Mouse (Mus musculus): ENCODE measurements at regions not wholly inside any gene's neighbourhood (a gene's known extent, or its start where the extent isn't known, plus 50 kb on each side); places are given as distances from the start of the nearest gene placed in this dataset.

DNA sequence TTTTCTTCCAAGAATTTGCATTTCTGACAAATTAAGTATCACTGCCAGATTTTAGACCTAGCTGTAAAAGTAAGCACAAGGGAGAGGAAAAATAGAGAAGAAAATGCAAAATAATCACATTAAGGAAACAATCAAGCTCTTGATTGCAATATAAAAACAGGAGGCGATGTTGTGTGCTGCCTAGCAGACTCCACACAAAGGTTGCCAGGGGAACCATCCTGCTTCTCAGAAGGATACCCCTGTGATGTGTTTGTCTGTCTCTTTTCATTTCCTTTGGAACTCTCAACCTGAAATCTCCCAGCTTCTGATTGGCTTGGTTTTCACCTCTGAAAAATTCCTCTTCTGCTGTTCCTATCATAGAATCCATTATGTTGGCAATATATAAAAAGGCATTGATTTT lies 514.3 kb upstream of the Atp2b1 start:
- ATAC-seq: no peak

GRCm38 (mm10) chr10:98417807-98418743 lies 496.1 kb upstream of the Atp2b1 start:
- Histone ChIP-seq H3K4me2 (ENCODE audit: low read depth, low read length) (no peak overlapping the region), H3K4me1 (ENCODE audit: insufficient read depth) (no peaks in the 10 kb centered on the region), H3K9me3 (ENCODE audit: low read length) (no peaks in the 10 kb centered on the region), H3K27ac (ENCODE audit: low read depth) (no peak overlapping the region), H3K36me3 (replicated peaks; ENCODE audit: insufficient read depth, low read length) (no peaks in the 10 kb centered on the region), H3K9ac (replicated peaks) (no peak overlapping the region), H3K27me3 (ENCODE audit: insufficient read depth, low read length) (no peaks in the 10 kb centered on the region), H3K4me3 (ENCODE audit: low read depth, low read length) (no peak overlapping the region)
- TF ChIP-seq CTCF (IDR thresholded peaks at IDR 0.05; ENCODE audit: low read depth) (no peak), EP300 (IDR thresholded peaks at IDR 0.05; ENCODE audit: low read depth) (no peak)
- no peak for ATAC-seq
- WGBS (ENCODE audit: insufficient replicate concordance): 69% methylated on average over 16 of the region's 17 CpGs
- no peak for DNase-seq

More for the DNA sequence above, 514.3 kb upstream of the Atp2b1 start:
- Histone ChIP-seq H3K27me3 (ENCODE audit: insufficient read depth, low read length) (no peaks in the 10 kb centered on the region), H3K4me3 (ENCODE audit: low read depth, low read length) (no peak overlapping the region), H3K36me3 (replicated peaks; ENCODE audit: insufficient read depth, low read length) (no peaks in the 10 kb centered on the region), H3K4me2 (ENCODE audit: low read depth, low read length) (no peak overlapping the region), H3K4me1 (ENCODE audit: insufficient read depth) (no peaks in the 10 kb centered on the region), H3K9ac (replicated peaks) (no peak overlapping the region), H3K27ac (ENCODE audit: low read depth) (no peak overlapping the region), H3K9me3 (ENCODE audit: low read length) (no peaks in the 10 kb centered on the region)
- 73% methylated on average over 1 of the region's 1 CpGs for WGBS (ENCODE audit: insufficient replicate concordance)
- DNase-seq: no peak
- TF ChIP-seq CTCF (IDR thresholded peaks at IDR 0.05; ENCODE audit: low read depth) (no peak), EP300 (IDR thresholded peaks at IDR 0.05; ENCODE audit: low read depth) (no peak)

DNA sequence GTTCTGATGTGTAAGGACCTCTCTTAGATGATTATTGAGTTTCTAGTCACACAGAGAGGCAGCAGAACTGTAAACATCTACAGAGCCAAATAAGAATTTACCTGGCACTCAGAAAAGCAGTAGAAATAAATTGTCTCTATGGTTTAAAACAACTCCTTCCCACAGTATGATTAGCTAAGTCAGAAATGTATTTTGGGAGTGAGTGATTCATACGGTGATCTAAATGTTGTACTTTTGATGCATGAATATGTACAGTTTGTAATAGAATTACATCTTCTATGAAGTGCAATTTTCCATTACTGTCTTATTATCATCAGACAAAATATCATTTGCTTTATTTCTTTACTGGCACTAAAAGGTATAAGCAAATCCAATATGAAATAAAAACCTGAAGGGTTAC lies 489.8 kb upstream of the Atp2b1 start:
- TF ChIP-seq EP300 (IDR thresholded peaks at IDR 0.05; ENCODE audit: low read depth) (no peak), CTCF (IDR thresholded peaks at IDR 0.05; ENCODE audit: low read depth) (no peak)

GRCm38 (mm10) chr10:98434974-98435373 lies 479.2 kb upstream of the Atp2b1 start:
- DNase-seq: no peak
- Histone ChIP-seq H3K9ac (replicated peaks) (no peak overlapping the region), H3K27me3 (ENCODE audit: insufficient read depth, low read length) (no peaks in the 10 kb centered on the region), H3K9me3 (ENCODE audit: low read length) (no peaks in the 10 kb centered on the region), H3K4me3 (ENCODE audit: low read depth, low read length) (no peak overlapping the region), H3K4me1 (ENCODE audit: insufficient read depth) (no peaks in the 10 kb centered on the region), H3K4me2 (ENCODE audit: low read depth, low read length) (no peak overlapping the region), H3K27ac (ENCODE audit: low read depth) (no peak overlapping the region), H3K36me3 (replicated peaks; ENCODE audit: insufficient read depth, low read length) (no peaks in the 10 kb centered on the region)
- TF ChIP-seq CTCF (IDR thresholded peaks at IDR 0.05; ENCODE audit: low read depth) (no peak), EP300 (IDR thresholded peaks at IDR 0.05; ENCODE audit: low read depth) (no peak)
- WGBS (ENCODE audit: insufficient replicate concordance): 83% methylated on average over 3 of the region's 3 CpGs
- no peak for ATAC-seq

More for the DNA sequence above, 489.8 kb upstream of the Atp2b1 start:
- Histone ChIP-seq H3K4me2 (ENCODE audit: low read depth, low read length) (no peak overlapping the region), H3K9me3 (ENCODE audit: low read length) (no peaks in the 10 kb centered on the region), H3K9ac (replicated peaks) (no peak overlapping the region), H3K36me3 (replicated peaks; ENCODE audit: insufficient read depth, low read length) (no peaks in the 10 kb centered on the region), H3K4me3 (ENCODE audit: low read depth, low read length) (no peak overlapping the region), H3K27ac (ENCODE audit: low read depth) (no peak overlapping the region), H3K4me1 (ENCODE audit: insufficient read depth) (no peaks in the 10 kb centered on the region), H3K27me3 (ENCODE audit: insufficient read depth, low read length) (no peaks in the 10 kb centered on the region)
- 79% methylated on average over 1 of the region's 1 CpGs for WGBS (ENCODE audit: insufficient replicate concordance)
- ATAC-seq (no peak), DNase-seq (no peak)

DNA sequence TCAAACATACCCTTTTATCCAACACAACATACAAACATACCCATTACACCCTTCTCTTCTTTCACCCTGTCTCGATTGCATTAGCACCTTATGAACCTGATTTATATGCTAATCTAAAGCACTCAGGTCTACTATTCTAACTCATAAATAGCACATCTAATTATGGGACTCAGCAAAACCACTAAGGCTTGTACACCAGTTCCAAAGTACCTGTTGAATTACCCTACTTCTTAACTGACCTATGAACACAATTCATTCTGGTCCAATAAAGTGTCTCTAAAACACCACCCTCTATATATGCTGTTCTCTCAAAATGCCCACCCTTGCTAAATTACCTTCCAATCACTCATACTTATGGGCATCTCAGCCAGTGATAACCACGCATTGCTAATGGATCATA lies 452.7 kb upstream of the Atp2b1 start:
- TF ChIP-seq EP300 (IDR thresholded peaks at IDR 0.05; ENCODE audit: low read depth) (no peak), CTCF (IDR thresholded peaks at IDR 0.05; ENCODE audit: low read depth) (no peak)
- Histone ChIP-seq H3K4me2 (ENCODE audit: low read depth, low read length) (no peak overlapping the region), H3K4me3 (ENCODE audit: low read depth, low read length) (no peak overlapping the region), H3K4me1 (ENCODE audit: insufficient read depth) (no peaks in the 10 kb centered on the region), H3K9me3 (ENCODE audit: low read length) (no peaks in the 10 kb centered on the region), H3K9ac (replicated peaks) (no peak overlapping the region), H3K36me3 (replicated peaks; ENCODE audit: insufficient read depth, low read length) (no peaks in the 10 kb centered on the region), H3K27me3 (ENCODE audit: insufficient read depth, low read length) (no peaks in the 10 kb centered on the region), H3K27ac (ENCODE audit: low read depth) (no peak overlapping the region)
- DNase-seq (no peak), ATAC-seq (no peak)
- WGBS (ENCODE audit: insufficient replicate concordance): 72% methylated on average over 2 of the region's 2 CpGs

GRCm38 (mm10) chr10:98474581-98474980 lies 439.6 kb upstream of the Atp2b1 start:
- no peaks in the 10 kb centered on the region for H3K9me3 ChIP-seq (ENCODE audit: low read length)
- no peaks in the 10 kb centered on the region for H3K4me1 ChIP-seq (ENCODE audit: insufficient read depth)
- H3K9ac ChIP-seq (replicated peaks): no peak overlapping the region
- DNase-seq (no peak), ATAC-seq (no peak)
- no peaks in the 10 kb centered on the region for H3K27me3 ChIP-seq (ENCODE audit: insufficient read depth, low read length)
- no peak overlapping the region for H3K4me2 ChIP-seq (ENCODE audit: low read depth, low read length)
- no peaks in the 10 kb centered on the region for H3K36me3 ChIP-seq (replicated peaks; ENCODE audit: insufficient read depth, low read length)
- H3K27ac ChIP-seq (ENCODE audit: low read depth): no peak overlapping the region
- WGBS (ENCODE audit: insufficient replicate concordance): 71% methylated on average over 3 of the region's 3 CpGs
- TF ChIP-seq CTCF (IDR thresholded peaks at IDR 0.05; ENCODE audit: low read depth) (no peak), EP300 (IDR thresholded peaks at IDR 0.05; ENCODE audit: low read depth) (no peak)
- H3K4me3 ChIP-seq (ENCODE audit: low read depth, low read length): no peak overlapping the region

Data from liver, postnatal 0 days (tissue).